Mouse (Mus musculus): ENCODE results near the gene Atmin.

- TF ChIP-seq CTCF (IDR thresholded peaks at IDR 0.05; ENCODE audit: borderline replicate concordance, extremely low read depth, insufficient read depth, insufficient read length) (no peak), POLR2A (IDR thresholded peaks at IDR 0.05; ENCODE audit: borderline replicate concordance, extremely low read depth, insufficient read depth, insufficient read length, poor library complexity, severe bottlenecking) (no peak)
Measured at GRCm38 (mm10) chr8:116951778-116952177, 8.6 kb downstream of the Atmin start.
